In the genomic region with DNA sequence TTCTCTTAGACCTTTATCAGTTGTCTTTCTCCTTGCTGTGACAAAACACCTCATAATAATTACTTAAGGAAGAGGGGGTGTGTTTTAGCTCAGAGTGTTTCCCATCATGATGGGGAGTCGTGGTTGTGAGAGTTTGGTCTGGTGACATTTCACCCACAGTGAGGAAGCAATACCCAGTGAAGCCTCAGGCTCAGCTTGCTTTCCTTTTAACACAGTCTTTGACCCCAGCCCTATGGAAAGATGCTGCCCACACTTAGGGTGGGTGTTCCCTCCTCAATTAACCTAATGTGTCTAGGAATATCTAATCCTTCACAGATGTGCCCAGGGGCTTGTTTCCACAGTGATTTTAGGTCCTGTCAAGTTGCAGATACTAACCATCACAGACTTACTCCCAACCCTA, we compare ENCODE assay signal across 39 mouse cellular contexts. TPM values are rescaled to one million over a fixed set of nuclear protein-coding genes. Genes with fewer than 3 reads are reported as not detected.
"Had no signal": no experiment of that assay in that cellular context is flagged by ENCODE, and none has a peak within 500 bp of the region (broad histone marks: within the 10 kb centered on the region; RNA-seq: fewer than 3 reads in every experiment).

No protein-coding gene starts in this region.

- H3K9me3 ChIP-seq: heart, embryonic 13.5 days; heart, embryonic 15.5 days; hindbrain, embryonic 10.5 days; hindbrain, embryonic 12.5 days; intestine, embryonic 15.5 days; limb, embryonic 15.5 days; liver, embryonic 12.5 days had no signal

- H3K4me1 ChIP-seq: liver, embryonic 12.5 days had no signal

- H3K27ac ChIP-seq: hindbrain, embryonic 10.5 days; hindbrain, embryonic 12.5 days; hindbrain, embryonic 14.5 days; intestine, embryonic 15.5 days; layer of hippocampus, adult 2 months; left cerebral cortex, adult 2 months; liver, embryonic 12.5 days; liver, embryonic 14.5 days had no signal

- ATAC-seq: hindbrain, embryonic 16.5 days; inflammation-experienced regulatory T-cells, adult 6 months; intestine, embryonic 15.5 days; intestine, postnatal 0 days; liver, embryonic 12.5 days had no signal

- DNase-seq: gastrocnemius, adult 2 months; gastrocnemius, postnatal 10 days; gastrocnemius, postnatal 25 days; heart, adult 18-20 months; heart, postnatal 14 days; heart, postnatal 36 days; kidney, adult 18-20 months; kidney, adult 8-10 months; kidney, postnatal 10 days; kidney, postnatal 25 days; kidney, postnatal 4 days had no signal

- H3K4me2 ChIP-seq: heart, embryonic 11.5 days; heart, embryonic 13.5 days; heart, embryonic 15.5 days; hindbrain, embryonic 12.5 days; hindbrain, embryonic 14.5 days; intestine, embryonic 15.5 days; limb, embryonic 15.5 days; liver, embryonic 12.5 days had no signal

- H3K4me3 ChIP-seq: gastrocnemius, adult 2 months; heart, embryonic 13.5 days; heart, embryonic 15.5 days; hindbrain, embryonic 10.5 days; hindbrain, embryonic 12.5 days; intestine, embryonic 15.5 days; layer of hippocampus, adult 2 months; left cerebral cortex, adult 2 months; limb, embryonic 15.5 days; liver, embryonic 12.5 days had no signal

- H3K36me3 ChIP-seq: heart, embryonic 13.5 days; heart, embryonic 15.5 days; hindbrain, embryonic 10.5 days; hindbrain, embryonic 12.5 days; intestine, embryonic 15.5 days; limb, embryonic 15.5 days; liver, embryonic 12.5 days had no signal

- H3K9ac ChIP-seq: heart, embryonic 13.5 days; heart, embryonic 15.5 days; hindbrain, embryonic 12.5 days; hindbrain, embryonic 14.5 days; intestine, embryonic 15.5 days; limb, embryonic 15.5 days; liver, embryonic 12.5 days; liver, embryonic 14.5 days had no signal

- H3K27me3 ChIP-seq: heart, embryonic 15.5 days; hindbrain, embryonic 12.5 days; intestine, embryonic 15.5 days; limb, embryonic 15.5 days; liver, embryonic 12.5 days had no signal

RNA-seq across cellular contexts. Expression of a gene that starts 16.9 kb away (rescaled TPM):
- total RNA-seq: granulocyte monocyte progenitor cell, adult 5-6 weeks had no signal
- polyA plus RNA-seq: inflammation-experienced regulatory T-cells, adult 6 months; liver, embryonic 12.5 days had no signal

RNA-seq across cellular contexts. Expression of a gene that starts 54.2 kb away (rescaled TPM):
- total RNA-seq: granulocyte monocyte progenitor cell, adult 5-6 weeks had no signal

RNA-seq across cellular contexts. Expression of a gene that starts 54.9 kb away (rescaled TPM):
- total RNA-seq: gastrocnemius, adult 2 months; gastrocnemius, postnatal 10 days; gastrocnemius, postnatal 25 days; gastrocnemius, postnatal 4 days; granulocyte monocyte progenitor cell, adult 5-6 weeks; heart, adult 18-20 months; heart, adult 8-10 months; heart, postnatal 14 days; heart, postnatal 36 days; layer of hippocampus, adult 2 months; layer of hippocampus, postnatal 10 days; layer of hippocampus, postnatal 25 days; left cerebral cortex, adult 2 months; left cerebral cortex, postnatal 14 days; left cerebral cortex, postnatal 36 days; liver, adult 2 months had no signal
- polyA plus RNA-seq: heart, embryonic 11.5 days; heart, embryonic 13.5 days; heart, embryonic 15.5 days; heart, postnatal 0 days; hindbrain, embryonic 10.5 days; hindbrain, embryonic 12.5 days; hindbrain, embryonic 14.5 days; hindbrain, embryonic 16.5 days; inflammation-experienced regulatory T-cells, adult 6 months; intestine, embryonic 15.5 days; intestine, postnatal 0 days; kidney, embryonic 14.5 days; kidney, embryonic 16.5 days; limb, embryonic 11.5 days; limb, embryonic 15.5 days; liver, adult 2 months; liver, embryonic 12.5 days; liver, embryonic 14.5 days; liver, embryonic 16.5 days had no signal
